Mouse (Mus musculus) adrenal gland, adult 8-10 months (tissue): ENCODE data around the gene Tmem59l. TPM values are rescaled to one million over a fixed set of nuclear protein-coding genes. Genes with fewer than 3 reads are reported as not detected.
A peak's percentile ranks its signal among the peaks of the same experiment; 100 is the strongest.

Experiments
- DNase-seq: peaks from one replicate; pipeline ENCODE4 v3.0.0; 2022
- total RNA-seq, 4 experiments: library from RNA; stranded (reverse); gene quantifications; 2 replicates each; pipeline ENCODE4 v1.2.4; 2022

Gene Tmem59l
- total RNA-seq, 4 experiments from 2014 or later = 27.2 to 44.6 (median 31.0) TPM

DNA sequence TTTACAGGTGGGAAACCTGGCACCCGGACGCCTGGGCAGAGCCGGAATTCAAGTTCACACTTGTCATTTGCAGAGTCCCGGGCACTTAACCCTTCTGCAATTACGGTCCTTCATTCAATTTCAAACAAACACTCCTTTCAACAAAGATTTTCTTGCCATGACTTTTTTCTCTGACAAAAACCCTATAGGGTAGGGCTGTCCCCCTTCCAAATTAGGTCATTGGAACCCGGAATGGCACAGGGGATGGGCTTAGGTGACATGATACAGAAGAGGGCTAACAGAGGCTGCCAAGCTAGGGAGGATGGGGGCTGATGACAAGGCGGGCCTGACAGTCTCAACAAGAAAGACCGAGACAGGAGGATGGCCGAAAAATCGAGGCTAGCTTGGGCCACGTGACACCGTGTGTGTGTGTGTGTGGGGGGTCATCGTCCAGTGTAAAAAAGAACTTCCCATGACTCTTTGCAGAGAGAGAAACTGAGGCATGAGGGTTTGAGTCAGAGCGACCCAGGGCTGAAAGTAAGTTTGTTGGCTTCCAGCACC is 1.8 kb upstream of the Tmem59l start:
- no peak for DNase-seq

DNA sequence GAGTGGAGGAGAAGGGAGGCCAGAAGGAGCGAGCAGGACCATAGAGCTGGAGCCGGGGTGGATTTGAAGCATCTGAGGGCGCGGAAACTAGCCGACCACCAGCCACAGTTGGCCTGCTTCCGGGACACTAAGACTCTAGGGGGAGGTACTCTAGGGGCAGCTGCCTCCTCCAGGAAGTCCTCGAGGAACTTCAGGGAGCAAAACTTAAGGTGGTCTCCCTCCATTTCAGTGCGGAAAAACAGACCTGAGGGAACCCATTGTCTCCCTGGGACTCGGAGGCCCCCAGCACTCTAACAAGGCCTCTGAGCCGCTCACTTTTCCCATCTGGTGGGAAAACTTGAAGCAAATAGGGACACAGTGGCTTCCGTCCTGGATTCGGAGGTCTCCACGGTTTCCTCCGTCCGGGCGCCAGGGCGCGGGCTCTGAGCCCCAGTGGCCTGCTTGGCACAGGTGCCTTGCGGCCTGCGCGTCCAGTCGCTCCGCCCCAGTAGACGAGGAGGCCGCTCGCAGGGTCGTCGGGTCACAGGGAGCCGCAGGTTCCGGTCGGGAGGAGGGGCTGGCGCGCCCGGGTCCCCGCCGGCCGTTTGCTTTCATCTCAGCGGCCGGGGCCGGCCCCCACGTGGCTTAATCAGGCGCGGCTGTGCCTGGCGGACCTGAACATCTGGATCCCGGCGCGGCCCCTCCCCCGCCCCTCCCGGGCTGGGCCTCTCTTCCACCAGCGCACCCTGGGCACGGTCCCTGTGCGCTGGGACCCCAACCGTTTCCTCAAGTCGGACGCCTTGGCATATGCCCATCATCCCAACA is 1.0 kb upstream of the Tmem59l start:
- DNase-seq = no peak

DNA sequence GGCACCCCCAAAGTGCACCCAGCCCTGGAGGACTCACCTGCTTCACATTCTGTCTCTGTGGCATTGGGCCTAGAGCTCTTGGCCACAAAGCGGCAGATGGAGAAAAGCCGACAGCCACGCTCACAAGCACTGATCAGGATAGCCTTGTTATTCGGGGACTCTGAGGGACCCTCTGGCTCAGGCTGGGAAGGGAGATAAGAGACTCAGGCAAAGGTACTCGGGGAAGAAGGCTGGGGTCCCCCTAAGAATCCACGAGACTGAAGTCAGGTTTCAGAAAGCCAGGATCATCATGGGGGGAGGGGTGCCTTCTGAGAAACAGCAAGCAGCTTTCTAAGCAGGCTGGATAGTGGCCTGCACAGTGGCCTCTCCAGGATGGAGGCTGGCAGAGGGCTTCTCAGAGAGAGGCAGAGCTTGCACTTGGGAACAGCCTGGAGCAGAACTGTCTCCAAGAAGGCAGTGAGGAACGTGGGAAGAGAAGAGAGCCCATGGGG is 922 bp downstream of the Tmem59l start:
- no peak for DNase-seq

DNA sequence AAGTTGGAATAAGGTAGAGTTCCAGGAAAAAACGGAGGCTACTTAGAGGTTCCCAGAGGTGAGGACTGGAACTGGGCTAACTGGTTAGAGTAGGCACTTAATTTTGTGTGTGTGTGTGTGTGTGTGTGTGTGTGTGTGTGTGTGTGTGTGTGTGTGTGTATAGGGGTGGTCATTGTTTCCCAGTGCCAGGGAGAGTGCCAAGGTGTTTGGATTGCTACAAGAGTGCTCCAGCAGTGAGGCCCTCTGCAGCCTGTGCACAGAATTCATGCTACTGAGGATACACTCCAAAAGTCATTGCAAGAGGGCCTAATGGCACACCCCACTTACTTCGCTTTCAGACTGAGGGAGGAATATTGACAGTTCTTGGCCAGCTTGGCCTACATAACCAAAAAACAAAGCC is 4.2 kb downstream of the Tmem59l start:
- no peak for DNase-seq

DNA sequence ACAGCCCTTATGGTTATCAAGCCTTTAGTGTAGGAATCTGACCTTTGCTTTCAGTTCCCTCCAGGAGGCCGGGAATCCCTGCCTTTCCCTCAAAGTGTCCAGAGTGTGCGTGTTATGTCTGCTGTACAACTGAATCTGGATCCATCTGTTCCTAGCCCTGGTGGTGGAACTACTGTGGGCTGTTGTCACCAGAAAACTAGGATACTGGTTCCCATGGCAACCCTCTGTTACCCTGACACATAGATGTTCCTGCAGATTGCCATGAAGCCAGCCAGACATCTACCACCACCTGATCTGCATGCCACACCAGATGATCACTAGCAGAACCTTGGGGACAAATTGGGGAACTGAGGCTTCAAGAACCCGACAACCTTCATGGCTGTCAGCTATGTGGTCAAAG is 5.2 kb downstream of the Tmem59l start:
- no peak for DNase-seq

DNA sequence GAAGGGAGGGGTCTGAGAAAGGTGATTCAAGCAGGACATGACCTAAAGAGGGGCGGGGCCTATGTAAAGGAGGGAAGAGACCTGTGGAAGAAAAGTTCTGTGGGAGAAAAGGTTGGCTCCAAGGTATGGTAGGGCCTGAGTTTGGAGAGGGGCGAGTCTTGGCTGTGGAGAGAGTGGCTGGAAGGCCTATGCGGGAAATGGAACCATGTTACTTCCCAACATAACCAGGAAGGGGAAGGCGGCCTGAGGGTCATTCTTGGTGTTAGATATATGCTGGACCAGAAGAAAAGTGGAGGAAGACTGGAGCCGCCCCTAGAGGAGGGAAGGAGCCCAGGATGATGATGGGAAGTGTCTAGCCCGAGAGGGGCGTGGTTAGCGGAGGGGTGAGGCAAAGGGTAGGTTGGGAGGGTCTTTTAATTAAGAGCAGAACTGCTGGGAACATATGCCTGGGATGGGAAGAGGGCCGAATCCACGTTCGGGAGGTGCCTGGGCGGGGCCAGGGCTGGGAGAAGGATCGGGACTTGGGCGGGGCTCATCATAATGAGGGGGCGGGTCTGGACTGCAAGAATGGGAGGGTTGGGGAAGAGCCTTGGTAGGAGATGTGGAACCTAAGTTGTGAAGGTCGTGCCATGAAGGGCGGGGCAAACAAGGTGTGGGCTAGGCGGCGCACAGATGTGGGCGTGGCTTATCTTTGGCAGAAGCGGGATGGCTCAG is 9.7 kb downstream of the Tmem59l start:
- no peak for DNase-seq

DNA sequence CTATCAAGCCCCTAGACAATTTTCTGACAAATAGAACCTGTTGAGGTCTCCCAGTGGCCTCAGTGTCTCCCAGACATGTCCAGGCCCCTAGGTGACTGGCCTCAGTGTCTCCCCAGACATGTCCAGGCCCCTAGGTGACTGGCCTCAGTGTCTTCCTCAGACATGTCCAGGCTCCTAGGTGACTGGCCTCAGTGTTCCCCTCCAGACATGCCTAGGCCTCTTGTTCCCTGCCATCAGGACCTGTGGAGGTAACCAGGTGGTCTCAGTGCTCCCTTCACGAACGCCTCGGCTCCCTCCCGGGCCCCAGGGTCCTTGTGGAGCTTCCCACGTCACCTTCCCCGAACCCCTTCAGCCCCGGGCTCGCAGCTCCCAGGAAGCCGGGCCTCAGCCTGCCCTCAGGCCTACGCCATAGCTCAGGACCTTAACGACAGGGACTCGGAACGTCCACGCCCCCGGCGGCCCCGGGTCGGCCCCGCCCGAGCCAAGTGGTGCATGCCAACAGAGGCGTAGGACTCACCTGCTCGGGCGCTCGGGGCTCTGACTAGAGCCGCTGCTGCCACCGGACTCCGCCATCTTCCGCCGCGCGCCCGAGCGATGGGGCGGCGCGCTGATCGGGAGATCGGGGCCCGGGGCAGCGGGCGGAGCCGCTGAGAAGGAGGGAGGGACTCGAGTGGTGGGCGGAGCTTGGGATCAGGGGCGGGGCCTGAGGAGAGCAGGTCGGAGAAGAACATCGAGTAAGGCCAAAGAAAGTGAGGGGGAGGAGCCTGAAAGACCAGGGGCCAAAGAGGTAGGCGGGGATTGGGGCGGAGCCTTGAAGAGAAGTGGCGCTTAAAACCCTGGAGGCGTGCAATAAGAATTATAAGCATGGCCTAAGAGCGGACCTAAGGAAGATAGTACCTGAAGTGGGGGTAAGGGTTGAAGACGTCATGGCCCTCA is 10.6 kb downstream of the Tmem59l start, which contains the start of gene Klhl26:
Klhl26 (minus strand) TSS at position 636 of the 936 bp plus-strand sequence.
- peak; percentile 95 for DNase-seq

DNA sequence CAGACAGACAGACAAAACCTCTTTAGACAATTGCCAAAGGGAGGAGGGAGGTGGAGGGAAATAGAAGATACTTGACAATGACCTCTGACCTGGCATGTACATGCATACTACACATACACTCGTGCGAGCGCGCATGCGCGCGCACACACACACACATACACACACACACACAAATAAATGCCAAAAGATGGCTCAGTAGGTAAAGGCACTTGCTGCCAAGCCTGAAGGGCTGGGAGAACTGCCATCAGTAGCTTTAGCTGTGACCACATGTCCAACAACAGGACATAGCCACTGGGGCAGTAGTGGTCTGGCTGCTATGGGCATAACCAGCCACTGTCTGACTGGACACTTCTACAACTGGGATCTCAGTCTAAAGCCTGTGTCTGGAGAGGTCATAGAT is 15.3 kb downstream of the Tmem59l start:
- no peak for DNase-seq

DNA sequence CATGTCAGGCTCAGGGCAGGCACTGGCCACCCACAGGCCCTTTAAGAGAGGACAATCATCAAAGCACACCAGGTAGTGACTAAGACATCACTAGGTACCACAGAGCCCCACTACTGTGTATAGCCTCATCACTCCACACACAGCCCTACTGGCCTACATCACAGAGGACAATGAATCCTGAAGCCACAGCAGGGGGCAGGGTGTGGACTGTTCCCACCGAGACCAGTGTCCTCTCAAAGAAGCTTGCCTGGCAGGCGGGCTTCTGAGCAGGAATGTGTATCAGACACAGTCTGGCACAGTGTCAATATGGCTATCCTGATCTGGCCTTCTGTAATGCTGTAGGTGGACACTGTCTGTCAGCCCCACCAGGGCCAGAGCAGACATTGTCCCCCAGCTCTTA is 17.2 kb downstream of the Tmem59l start:
- no peak for DNase-seq

DNA sequence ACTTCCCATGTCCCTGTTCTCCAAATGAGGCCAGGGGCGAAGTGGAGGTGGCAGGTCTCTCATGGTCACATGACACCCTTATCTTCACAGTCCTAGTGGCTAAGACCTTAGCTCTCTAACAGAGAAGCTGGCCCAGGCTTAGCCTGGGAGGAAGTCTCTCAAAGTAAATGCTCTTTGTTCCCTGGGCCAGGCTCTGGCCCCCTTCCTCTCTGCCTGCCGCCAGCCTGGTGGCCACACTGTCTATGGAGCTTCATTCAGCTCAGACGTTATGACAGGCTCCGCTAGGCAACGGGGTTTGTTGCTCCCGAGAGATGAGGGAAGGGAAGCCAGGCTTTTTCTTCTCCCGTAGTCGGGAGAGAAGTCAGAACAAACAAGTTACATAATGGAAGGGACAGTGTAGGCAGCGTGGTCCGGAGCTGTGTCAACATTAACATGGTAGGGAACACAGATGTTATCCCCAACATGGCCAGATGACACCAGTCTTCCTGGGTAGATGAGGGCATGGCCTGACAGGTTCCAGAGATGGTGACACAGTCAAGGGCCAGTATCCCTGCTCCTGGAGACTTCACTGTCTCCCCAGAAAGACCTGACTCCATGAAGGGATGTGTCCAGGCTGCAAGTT is 17.8 kb downstream of the Tmem59l start:
- DNase-seq = no peak

DNA sequence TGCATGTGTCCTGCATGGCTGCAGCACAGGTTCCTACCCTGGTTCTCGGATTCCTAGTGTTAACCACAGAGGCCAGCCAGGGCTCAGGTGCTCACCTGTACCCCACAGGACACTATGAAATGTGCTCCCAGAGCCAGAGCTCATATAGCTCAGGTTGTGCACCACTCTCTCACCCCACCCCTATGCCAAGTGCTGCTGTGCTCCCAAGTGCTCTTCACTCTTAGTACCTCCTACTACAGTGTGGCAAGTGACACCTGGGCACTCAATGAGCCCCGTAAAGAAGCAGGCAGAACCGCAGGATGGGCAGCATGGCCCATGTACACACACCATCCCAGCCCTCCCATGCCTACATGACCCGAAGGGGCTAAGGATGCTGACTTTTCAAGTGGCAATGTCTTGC is 18.4 kb downstream of the Tmem59l start:
- no peak for DNase-seq

DNA sequence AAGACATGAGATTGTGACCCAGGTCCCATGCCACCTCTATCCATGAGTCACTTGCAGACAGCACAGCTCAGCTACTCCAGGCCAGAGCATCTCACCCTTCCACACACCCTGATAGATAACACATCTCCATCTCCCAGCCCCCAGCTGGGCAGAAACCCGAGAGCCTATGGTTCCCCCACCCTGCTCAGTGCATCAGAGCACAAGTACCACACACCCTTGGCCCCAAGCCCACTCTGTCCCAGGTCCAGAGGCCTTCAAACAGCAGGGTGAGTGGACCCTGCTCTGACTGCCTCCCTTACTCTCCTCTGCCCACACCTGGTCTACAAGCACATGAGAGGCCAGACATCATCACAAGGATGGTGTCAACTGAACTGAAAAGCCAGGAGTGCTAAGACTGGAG is 19.3 kb downstream of the Tmem59l start:
- DNase-seq = no peak

DNA sequence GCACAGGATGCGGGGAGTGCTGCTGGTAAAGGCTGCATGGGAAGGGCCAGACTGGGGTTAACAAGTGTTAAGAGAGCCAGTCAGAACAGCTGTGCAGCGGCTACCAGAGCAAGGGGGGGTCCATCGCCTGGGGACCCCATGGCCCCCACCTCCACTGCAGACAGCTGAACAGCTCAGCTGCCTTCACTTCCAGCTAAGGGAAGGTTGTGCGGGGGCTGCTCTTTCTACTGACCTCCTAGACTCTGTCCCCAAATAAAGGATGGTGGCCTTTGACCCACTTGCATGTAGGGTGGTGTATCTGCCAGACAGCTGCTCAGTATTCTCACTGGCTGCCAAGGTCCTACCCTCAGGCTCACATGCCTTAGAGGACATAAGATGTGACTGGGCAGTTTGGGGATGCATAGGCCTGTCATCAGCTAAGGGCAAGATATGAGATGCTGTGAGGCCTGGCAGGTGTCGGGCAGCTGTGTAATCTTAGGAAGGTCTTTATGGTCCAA is 19.9 kb downstream of the Tmem59l start:
- no peak for DNase-seq

DNA sequence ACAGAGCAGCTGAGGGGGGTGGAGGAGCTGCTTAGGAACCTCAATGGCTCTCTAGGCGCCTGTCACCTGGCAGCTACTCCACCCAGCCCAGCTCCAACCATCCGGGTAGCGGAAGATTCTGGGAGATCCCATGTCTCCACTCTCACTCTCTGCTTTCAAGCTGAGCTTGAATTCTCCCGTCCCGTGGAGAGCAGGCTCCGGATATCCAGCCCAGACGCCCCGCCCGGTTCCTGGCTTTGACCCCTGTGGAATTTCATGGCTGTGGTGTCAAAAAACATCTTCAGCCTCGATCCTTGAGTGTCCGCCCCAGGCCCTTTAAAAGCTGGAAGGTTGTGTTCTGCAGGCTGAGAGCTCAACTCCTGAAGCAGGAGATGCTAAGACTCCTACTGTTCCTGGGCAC is 20.4 kb downstream of the Tmem59l start:
- DNase-seq = no peak

DNA sequence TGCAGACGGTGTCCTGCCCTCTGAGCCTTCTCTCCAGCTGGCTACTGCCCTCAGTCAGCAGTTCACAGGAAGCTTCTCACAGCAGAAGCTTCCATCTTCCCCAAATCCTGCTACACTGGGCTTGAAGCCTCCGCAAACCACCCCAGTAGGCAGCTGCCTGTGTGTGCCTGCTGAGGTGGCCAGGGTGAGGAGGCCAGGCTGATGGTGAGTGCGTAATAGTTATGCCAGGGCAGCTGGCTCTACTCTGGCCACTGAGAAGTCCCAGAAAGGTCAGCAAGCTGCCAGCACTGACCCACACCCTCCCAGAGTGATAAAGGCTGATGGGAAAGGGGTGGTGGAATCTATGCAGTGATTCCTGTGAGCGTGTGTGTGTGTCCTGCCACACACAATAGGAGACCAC is 20.9 kb downstream of the Tmem59l start:
- DNase-seq = no peak

DNA sequence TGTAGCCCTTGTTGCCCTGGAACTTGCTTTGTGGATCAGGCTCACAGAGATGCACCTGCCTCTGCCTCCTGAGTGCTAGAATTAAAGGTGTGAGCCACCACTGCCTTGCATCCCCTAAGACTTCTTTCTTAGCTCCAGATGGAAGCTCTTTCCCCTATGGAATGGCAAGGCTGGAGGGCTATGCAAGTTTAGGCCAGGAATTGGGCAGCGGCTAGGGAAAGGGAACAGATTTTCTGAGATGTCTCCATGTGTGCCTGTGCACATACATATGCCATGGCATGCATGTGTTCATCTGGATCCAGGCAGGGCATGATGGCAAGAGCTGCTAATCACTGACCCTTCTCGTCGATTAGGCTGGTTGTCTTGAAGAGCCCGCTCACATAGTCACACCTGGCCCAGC is 21.5 kb downstream of the Tmem59l start:
- DNase-seq = no peak

DNA sequence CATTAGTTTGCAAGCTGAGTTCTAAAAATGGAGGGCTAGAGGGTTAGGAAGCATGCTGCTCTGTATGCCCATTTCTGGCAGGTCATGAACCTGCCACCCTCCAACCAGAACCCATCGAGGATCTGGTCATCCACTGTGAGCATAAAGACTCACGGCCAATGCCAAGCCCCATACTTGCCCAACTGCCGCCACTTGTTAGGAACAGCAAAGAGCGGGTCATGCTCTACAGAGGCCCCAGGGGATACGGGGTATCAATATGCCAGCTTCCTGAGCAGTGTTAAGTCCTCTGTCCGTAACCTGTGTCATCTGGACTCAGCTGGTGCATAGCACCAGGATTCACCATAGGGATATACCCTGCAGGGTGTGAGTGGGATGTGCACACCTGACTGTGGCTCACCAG is 23.0 kb downstream of the Tmem59l start:
- DNase-seq = no peak

DNA sequence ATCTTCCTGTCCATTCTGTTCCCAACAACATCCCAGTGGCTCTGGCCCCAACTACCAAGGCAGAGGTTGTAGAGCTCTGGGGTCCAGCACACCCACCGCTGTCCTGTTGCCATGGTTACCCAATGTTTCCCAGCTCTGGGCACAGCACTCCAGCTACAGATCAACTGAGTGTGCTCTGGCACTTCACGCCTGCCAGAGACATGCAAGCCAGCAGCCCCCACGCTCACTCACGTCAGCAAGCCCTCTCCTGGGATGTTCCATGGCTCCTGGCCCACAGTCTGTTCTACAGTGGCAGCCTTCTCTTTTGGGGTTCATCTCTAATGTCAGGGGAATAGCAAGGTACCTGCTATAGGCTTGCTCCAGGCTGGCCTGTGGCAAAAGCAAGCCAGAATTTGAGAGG is 23.9 kb downstream of the Tmem59l start:
- no peak for DNase-seq

DNA sequence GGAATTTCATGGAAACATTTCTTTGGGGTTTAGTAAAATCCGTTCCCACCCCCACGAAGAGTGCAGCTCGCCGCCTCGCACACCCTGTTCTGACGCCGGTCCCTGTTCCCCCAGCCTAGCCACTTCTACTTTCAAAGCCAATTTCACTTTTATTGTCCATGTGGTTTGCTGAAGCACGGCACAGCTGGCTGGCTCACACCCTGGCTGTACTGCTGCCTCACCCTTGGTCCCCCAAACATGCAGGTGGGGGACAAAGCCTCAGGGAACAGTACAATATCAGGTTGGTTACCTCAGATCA is 24.7 kb downstream of the Tmem59l start:
- DNase-seq = no peak

DNA sequence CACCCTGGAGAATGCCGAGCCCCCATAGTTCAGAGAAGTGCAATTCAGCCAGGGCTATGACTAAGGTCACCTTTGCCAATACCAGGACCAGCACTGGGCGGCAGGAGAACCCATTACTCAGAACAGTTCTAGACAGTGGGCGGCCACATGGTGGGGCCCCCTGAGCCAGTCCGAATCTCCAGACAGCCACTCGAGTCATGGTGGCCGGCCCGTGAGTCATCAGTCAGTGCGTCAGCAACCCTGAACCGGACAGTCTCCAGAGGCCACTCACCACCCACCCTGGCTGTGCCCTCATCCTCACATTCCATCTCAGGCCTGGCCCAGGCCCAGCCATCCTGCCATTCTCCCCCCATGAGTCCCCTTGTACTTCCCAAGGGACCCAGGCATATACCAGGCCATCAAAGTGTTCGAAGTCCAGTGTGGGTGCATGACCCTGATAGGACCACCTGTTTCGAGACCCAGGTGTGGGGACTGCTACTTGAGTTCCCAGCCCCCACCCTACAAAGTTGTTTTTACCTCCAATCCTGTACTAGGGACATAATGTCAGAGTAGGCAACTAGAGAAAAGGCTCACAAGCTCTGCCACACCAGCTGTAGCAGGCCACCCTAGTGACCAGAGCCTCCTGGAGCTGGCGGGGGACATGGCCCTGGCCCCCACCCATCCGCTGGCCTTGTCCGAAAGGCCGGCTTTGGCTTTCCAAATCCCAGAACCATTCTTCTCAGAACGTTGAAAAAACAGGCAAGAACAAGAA is 25.2 kb downstream of the Tmem59l start:
- DNase-seq = peak; percentile 72

DNA sequence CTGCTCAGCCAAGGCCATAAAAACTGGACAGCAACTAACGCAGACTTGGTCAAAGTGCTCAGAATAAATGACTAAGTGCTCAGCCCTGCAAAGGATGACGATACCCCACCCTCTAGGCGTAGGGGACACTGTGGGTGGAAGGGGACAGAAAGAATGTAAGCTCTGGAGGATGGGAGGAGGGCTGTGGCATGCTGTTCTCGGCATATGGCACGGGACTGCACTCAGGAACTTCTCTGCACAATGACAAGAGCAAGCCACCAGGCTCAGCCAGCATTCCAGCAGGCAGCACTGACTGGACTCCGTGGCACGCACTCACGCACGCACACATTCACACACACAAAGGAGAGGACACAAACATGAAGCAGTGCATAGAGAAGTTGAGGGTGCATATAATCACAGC is 26.6 kb downstream of the Tmem59l start:
- no peak for DNase-seq
